Mouse (Mus musculus) splenic B cell, adult 2 months (primary cell): ENCODE measurements around the gene Sfswap.
"Not testable (repeated sequence)": the region's sequence is repeated elsewhere in the genome, so short reads cannot be mapped to it uniquely, and the experiment has no call there.

Experiments used
- DNase-seq: peaks from one replicate; pipeline ENCODE4 v3.0.0-alpha.2; 2011; ENCODE audit warnings: low read depth, low spot score
- H3K27me3 ChIP-seq: 2 replicates; pipeline ENCODE4 v1.6.1; 2012; ENCODE audit warnings: mild to moderate bottlenecking, low read length, moderate library complexity, mixed read lengths; ENCODE audit not compliant: control insufficient read depth, poor library complexity, insufficient read depth, severe bottlenecking
- H3K36me3 ChIP-seq: 2 replicates; pipeline ENCODE4 v1.6.1; 2012; ENCODE audit warnings: mild to moderate bottlenecking, low read length, moderate library complexity, mixed read lengths; ENCODE audit not compliant: control insufficient read depth, poor library complexity, insufficient read depth, severe bottlenecking

Gene Sfswap

DNA sequence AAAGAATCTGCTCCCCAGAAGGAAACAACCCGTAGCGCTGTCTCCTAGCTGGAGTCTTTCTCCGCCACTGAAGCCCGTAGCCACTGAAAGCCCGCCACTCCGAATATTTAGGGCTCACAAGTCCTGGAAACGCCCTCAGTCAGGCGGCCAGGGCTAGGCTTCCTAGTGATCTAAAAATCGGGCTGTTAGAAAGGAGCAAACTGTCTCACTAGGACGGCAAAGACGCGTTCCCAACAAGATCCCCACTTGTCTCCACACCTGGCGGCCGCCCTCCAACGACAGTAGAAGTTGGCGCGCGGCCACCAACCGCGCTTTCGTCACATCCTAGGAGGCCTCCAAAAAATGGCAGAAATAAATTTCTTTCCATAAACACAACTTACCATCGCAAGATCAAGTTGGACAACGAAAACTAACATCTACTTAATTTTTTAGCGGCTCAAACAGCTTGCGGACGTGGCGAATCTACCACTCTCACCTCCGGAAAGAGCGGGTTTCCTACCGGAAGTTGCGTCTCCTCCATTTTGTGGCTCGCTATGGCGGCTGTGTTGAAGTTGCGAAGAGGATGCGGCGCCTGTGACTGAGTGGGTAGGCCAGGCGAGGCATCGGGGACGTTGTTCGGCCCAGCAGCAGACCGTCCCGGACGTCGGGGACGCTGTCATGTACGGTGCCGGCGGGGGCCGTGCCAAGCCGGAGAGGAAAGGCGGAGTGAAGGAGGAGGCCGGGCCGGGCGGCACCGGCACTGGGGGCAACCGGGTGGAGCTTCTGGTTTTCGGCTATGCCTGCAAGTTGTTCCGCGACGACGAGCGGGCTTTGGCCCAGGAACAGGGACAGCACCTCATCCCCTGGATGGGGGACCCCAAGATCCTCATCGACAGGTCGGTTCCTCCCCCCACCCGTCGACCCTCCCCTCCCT is at the start of gene Sfswap:
TSS of gene Sfswap (plus strand) at position 500 of the 913 bp plus-strand sequence.
- Histone ChIP-seq H3K36me3 (peaks cover 5% of the 10 kb centered on the region), H3K27me3 (no peaks in the 10 kb centered on the region)
- peak; percentile 90 for DNase-seq

DNA sequence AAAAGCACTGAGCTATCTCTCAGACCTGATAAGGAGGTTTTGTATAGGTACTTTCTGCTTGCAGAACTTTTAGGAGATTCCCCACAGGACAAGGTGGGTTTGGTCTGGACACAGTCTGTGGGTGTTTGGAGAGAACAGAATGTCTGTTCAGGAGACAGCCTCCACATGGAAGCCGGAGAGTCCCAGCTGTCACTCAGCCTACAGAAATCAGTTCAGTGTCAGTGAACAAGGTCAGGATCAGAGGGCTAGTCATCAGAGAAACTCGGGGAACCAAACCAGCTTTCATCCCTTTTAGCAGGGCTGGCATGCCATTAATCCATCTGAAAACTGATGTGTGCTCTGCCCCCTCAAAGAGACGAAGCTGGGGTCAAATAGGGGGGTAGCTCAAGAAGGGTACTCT is 48.5 kb upstream of the Sfswap start:
- DNase-seq = no peak
- Histone ChIP-seq H3K36me3 (no peaks in the 10 kb centered on the region), H3K27me3 (no peaks in the 10 kb centered on the region)

DNA sequence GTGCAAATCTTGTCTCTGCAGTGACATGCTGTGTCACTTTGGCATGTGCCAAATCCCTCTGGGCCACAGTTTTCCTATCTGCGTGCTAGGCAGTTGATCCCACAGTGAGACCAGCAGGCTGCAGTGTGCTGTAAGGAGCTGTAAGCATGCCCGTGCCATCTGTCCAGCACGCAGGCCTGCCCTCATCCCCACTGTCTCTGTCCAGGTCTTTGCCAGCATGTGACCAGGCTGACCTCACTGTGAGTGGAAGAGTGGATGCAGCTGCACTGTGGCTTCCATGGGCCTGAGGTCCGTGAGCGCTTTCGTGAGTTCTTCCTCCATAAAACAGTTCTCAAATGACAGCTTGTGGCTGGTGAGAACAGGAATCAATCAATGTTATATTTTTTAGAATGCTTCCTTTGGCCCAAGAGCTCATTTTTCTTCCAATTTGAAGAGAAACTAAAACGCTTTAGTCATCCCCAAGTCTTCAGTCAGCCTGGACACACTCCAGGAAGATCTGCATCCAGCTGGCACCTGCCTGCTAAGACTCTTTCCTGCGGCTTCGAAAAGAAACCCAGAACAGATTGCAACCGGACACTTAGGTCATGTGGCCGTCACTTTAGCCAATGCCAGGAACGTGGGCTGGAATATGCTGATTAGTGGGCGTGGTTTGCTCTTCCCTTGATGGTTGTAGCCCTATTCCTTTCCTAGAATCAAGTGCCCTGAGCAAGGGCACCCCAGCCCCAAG is 46.1 kb upstream of the Sfswap start:
- Histone ChIP-seq H3K27me3 (no peaks in the 10 kb centered on the region), H3K36me3 (no peaks in the 10 kb centered on the region)
- DNase-seq = no peak

DNA sequence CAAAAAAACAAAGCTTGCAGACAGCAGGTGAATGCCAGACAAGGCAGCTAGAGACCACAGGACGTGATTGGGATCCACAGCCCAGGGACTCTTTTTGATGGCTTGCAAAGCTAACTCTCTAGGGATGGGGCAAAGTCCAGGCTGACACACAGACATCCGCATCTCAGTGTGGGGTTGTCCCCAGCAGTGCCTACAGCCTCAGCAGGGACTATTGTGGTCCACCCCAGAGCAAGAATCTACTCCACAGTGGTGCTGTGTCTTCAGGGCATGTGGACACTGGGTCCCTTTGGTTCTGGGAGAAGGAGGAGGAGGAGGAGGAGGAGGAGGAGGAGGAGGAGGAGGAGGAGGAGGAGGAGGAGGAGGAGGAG is 45.5 kb upstream of the Sfswap start:
- H3K27me3 ChIP-seq = no peaks in the 10 kb centered on the region
- H3K36me3 ChIP-seq = no peaks in the 10 kb centered on the region
- DNase-seq = no peak

DNA sequence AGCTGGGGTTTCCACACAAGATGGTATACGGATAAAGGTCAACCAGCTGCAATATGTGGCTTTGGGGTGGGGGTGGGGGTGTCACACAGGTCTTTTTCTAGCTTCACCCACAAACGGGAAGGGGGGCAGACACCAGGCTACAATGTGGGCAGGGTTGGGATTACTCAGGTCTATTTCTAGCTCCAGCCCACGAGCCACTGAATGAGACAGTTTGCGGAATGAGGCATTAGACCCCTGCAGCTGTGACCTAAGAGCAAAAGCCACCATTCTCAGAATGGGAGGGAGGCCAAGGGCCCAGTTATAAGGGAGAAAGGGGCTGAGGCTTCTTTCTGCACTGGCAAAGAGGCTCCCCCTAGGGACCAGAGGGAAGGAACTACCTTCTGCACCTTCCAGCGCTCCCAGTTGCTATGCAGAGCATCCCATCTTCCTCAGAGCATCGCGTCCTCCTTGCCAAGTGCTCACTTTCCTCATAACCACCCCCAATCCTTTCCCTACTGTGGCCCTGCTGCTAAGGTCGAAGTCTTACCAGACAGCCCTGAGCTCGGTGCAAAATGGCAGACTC is 44.4 kb upstream of the Sfswap start:
- no peak for DNase-seq

DNA sequence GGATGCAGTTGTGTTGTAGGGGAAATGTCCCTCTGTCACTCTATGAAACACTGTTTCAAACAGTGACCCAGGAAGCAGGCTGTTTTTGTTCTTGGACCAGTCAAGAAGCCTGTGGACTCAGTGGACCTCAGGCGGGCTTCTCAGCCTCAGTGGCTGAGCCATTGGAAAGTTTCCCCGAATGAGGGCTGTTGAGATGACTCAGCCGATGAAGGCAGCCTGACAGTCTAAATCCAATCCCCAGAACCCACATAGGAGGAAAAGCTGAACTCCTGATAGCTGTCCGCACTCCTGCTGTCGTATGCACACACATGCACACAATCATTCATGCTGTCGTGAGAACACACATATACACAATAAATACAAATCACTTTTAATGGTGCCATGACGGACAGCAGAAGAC is 42.9 kb upstream of the Sfswap start:
- Histone ChIP-seq H3K27me3 (no peaks in the 10 kb centered on the region), H3K36me3 (no peaks in the 10 kb centered on the region)
- DNase-seq = no peak

More for the DNA sequence above, 44.4 kb upstream of the Sfswap start:
- Histone ChIP-seq H3K36me3 (no peaks in the 10 kb centered on the region), H3K27me3 (no peaks in the 10 kb centered on the region)

DNA sequence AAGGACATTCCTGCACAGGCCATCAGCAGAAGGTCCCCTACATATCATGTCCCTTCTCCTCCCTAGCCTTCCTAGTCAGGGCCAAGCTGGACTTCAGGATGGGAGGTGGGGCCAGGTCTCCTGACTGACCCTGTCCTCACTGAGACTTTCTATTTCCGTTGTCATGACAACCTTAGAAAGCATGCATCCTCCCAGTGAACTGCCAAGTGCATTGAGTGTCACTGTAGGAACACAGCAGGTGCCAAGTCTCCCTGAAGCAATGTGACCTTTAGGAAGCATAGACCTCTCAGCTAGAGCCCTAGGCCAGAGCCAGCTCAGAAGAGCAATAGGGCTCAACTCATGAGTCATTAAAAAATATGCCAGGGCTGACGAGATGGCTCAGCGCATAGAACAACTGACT is 42.5 kb upstream of the Sfswap start:
- Histone ChIP-seq H3K27me3 (no peaks in the 10 kb centered on the region), H3K36me3 (no peaks in the 10 kb centered on the region)
- no peak for DNase-seq

DNA sequence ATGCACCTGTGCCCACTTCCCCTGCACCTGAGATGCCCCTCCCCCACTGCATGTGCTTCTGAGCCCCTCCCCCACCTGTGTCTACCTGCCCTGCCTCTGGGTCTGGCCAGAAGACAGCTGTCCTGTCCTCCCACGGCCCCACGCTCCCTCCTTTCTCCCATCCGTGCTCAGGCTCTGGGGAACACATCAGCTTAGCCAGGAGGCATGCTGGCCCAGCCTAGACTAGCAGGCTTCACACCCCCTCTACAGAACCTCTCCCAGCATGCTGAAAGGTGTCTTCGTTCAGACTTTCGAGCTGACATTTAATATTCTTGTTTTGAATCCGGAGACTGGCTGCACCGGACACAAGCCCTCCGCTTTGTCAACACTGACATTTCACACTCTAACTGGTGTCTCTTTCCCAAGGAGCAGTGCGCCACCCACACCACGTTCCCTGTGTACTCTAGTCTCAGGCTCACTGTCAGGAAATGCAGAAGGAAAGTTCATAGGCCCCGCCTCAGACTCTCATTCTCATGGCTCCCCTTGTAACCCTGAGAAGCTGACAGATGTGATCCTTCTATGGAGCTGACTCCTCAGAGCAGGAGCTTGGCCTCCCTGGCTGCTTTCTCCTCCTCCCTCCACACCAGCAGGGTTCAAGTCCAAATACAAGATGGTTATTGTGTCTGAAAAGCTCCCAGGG is 40.1 kb upstream of the Sfswap start:
- H3K36me3 ChIP-seq = no peaks in the 10 kb centered on the region
- no peaks in the 10 kb centered on the region for H3K27me3 ChIP-seq
- no peak for DNase-seq

DNA sequence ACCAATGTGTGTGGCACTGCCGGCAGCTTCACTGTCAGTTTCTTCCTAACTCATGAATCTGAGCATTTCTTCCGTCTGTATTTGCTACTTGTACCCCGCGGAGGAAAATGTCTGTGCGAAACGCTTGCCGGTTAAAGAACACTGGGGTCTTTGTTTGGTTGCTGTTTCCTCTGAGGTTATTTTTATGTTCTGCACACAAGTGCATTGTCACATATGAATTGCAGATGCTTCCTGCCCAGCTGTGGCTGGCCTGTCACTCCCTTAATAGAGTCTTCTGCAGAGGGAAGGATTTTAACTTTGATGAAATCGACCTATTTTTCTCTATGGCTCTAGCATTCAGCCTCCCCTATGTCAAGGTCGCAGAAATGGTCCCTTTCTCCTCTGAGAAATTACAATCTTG is 37.4 kb upstream of the Sfswap start:
- not testable (repeated sequence) for DNase-seq, H3K27me3 ChIP-seq, H3K36me3 ChIP-seq

DNA sequence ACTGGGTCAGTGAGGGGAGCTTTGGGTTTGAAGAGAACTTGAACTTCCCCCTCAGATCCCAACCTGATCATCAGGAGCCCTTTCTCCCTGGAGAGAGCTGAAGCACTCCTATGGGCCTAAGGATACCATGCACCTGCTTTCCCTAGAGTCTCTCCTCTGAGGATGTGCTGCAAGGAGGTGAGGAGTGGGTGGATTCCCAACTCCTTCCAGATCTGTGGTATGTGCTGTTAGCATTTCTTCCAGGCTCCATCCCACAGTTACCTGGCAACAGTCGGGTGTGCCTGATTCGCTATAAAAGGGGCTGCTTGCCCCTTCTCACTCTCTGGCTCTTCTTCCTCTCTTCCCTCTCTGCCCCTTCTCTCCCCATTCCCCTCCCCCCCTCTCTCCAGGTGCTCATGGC is 35.2 kb upstream of the Sfswap start:
- H3K36me3 ChIP-seq = no peaks in the 10 kb centered on the region
- no peak for DNase-seq
- H3K27me3 ChIP-seq = no peaks in the 10 kb centered on the region

DNA sequence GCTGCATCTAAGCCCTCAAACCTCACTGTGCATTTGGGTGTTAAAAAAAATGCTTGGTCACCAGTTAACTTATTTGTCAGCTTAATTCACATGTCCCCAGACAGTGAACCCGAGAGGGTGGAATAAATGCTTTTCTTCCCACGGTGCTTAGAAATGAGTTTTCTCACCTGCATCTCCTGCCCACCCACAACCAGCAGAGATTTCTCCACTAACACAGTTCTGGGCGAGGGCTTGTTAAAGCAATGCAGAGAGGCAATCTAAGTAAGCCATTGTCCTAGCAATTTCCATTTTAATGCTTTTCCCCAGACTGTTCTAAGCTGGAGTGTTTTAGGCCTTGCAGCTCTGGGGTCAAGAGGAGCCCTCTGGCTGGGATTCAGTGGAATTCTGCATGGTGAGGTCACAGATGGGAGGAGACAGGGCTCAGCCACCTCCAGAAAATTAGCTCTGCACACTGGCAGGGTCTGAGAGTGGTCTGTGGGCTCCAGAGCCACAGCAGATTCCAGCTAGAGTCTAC is 25.4 kb upstream of the Sfswap start:
- Histone ChIP-seq H3K36me3 (no peaks in the 10 kb centered on the region), H3K27me3 (no peaks in the 10 kb centered on the region)
- no peak for DNase-seq

DNA sequence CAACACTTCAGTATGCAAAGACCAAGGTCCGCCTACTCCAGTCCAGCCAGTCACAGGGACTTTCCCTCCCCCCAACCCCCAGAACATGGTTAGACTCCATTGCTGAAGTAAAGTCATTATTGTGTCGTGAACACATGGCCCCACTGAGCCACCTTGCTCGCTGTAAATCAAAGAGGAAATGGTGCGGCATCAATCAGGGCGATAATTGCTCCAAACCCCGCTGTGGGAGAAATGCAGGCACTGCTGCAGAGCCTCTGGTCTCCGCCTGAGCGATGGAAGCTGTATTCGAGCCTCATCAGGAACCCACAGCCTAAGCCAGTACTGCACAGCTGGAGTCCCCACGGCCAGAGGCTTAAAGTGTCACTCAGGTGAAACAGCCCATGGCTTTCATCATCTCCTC is 11.1 kb upstream of the Sfswap start:
- Histone ChIP-seq H3K27me3 (no peaks in the 10 kb centered on the region), H3K36me3 (no peaks in the 10 kb centered on the region)
- DNase-seq = no peak

DNA sequence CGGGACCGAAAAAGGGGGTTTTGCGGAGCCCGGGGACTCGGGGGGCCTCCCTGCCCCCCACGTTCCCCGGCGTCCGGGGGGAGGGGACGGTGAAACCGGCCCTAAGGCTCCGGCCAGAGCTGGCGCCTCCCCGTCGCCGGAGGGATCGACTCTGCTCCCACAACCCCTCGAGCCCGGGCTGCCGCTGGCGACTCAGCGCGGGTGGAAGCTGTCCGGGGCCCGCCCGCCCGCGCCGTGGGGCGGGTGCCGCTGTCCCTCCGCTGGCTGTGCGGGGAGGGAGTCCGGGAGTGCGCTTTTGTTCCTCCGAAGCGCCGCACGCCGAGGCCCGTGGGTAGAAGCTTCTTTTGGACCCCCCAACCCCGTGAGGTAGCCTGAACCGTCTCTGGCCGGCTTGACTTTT is 650 bp downstream of the Sfswap start:
- no peak for DNase-seq
- H3K36me3 ChIP-seq = peaks cover 8% of the 10 kb centered on the region
- no peaks in the 10 kb centered on the region for H3K27me3 ChIP-seq

DNA sequence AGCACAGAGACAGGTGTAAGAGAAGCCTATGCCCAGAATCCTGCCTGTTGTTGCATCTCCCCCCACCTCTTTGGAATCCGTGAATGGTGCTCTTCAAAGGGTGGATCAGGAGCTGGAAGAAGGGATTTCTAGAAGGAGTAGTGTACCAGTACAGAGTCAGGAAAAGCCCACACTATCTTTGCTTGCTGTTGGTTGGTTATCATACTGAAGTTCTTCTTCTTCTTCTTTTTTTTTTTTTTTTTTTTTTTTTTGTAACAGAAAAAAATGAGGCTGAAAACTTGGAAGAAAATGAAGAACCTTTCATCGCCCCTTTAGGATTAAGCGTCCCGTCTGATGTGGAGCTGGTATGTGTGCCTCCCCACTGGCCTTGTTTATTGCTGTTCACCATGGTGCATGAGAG is 5.9 kb downstream of the Sfswap start:
- Histone ChIP-seq H3K27me3 (no peaks in the 10 kb centered on the region), H3K36me3 (peaks cover 17% of the 10 kb centered on the region)
- no peak for DNase-seq
